In genomic region chr1:165356347-165356746, GRCm38 (mm10) we compare ENCODE assay signal across 21 mouse cellular contexts.
DNase-seq lines count a peak whose midpoint lies in the region; ATAC-seq lines count a peak whose summit lies in the region.
"Had no signal": no experiment of that assay in that cellular context is flagged by ENCODE, and none has a peak within 500 bp of the region (broad histone marks: within the 10 kb centered on the region; RNA-seq: fewer than 3 reads in every experiment).

No protein-coding gene starts in this region.

- peak overlapping the region; percentile 27; the same call in 1 of the 2 replicates for H3K4me2 ChIP-seq in liver, embryonic 11.5 days
- H3K4me2 ChIP-seq in liver, embryonic 15.5 days: 0 out of 2 replicates have a peak overlapping the region, but pooled peaks have one; percentile 0
- H3K4me2 ChIP-seq: embryonic facial prominence, embryonic 15.5 days; forebrain, embryonic 15.5 days; hindbrain, embryonic 12.5 days had no signal

- WGBS in liver, embryonic 11.5 days: 5% methylated on average over 2 of the region's 2 CpGs
- 4% methylated on average over 2 of the region's 2 CpGs for WGBS in liver, embryonic 15.5 days (ENCODE audit: insufficient replicate concordance)
- 7% methylated on average over 2 of the region's 2 CpGs for WGBS in heart, embryonic 10.5 days

- H3K36me3 ChIP-seq in liver, embryonic 11.5 days (ENCODE audit: control insufficient read depth, insufficient read depth, low read length): no peaks in the 10 kb centered on the region
- peaks cover 9% of the 10 kb centered on the region for H3K36me3 ChIP-seq in liver, embryonic 15.5 days (replicated peaks)
- H3K36me3 ChIP-seq in heart, embryonic 10.5 days: peaks cover 7% of the 10 kb centered on the region; the same call in 1 of the 2 replicates
- H3K36me3 ChIP-seq: forebrain, embryonic 15.5 days had no signal

- H3K9me3 ChIP-seq in liver, embryonic 11.5 days (ENCODE audit: control insufficient read depth, low read length): no peaks in the 10 kb centered on the region
- H3K9me3 ChIP-seq in liver, embryonic 15.5 days (replicated peaks): no peaks in the 10 kb centered on the region
- no peaks in the 10 kb centered on the region for H3K9me3 ChIP-seq in heart, embryonic 10.5 days
- H3K9me3 ChIP-seq: embryonic facial prominence, embryonic 15.5 days; forebrain, embryonic 15.5 days; hindbrain, embryonic 12.5 days had no signal

- H3K4me3 ChIP-seq in liver, embryonic 11.5 days (ENCODE audit: low read depth, low read length): no peak overlapping the region
- H3K4me3 ChIP-seq in liver, embryonic 15.5 days (replicated peaks): no peak overlapping the region
- no peak overlapping the region for H3K4me3 ChIP-seq in heart, embryonic 10.5 days
- H3K4me3 ChIP-seq: embryonic facial prominence, embryonic 15.5 days; erythroblast, embryonic 14.5 days; forebrain, embryonic 15.5 days; hindbrain, embryonic 12.5 days had no signal

- H3K27me3 ChIP-seq in liver, embryonic 11.5 days (replicated peaks; ENCODE audit: control insufficient read depth, insufficient read depth, low read length): no peaks in the 10 kb centered on the region
- no peaks in the 10 kb centered on the region for H3K27me3 ChIP-seq in liver, embryonic 15.5 days
- no peaks in the 10 kb centered on the region for H3K27me3 ChIP-seq in heart, embryonic 10.5 days (ENCODE audit: insufficient read depth, poor library complexity, severe bottlenecking)
- H3K27me3 ChIP-seq: embryonic facial prominence, embryonic 15.5 days; forebrain, embryonic 15.5 days; hindbrain, embryonic 12.5 days had no signal

- H3K27ac ChIP-seq in liver, embryonic 11.5 days (ENCODE audit: low read depth, low read length): no peak overlapping the region
- H3K27ac ChIP-seq in liver, embryonic 15.5 days (replicated peaks): no peak overlapping the region
- no peak overlapping the region for H3K27ac ChIP-seq in heart, embryonic 10.5 days
- H3K27ac ChIP-seq: embryonic facial prominence, embryonic 15.5 days; forebrain, embryonic 15.5 days; hindbrain, embryonic 12.5 days had no signal

- H3K9ac ChIP-seq in liver, embryonic 11.5 days (ENCODE audit: low read depth, low read length): no peak overlapping the region
- no peak overlapping the region for H3K9ac ChIP-seq in liver, embryonic 15.5 days
- H3K9ac ChIP-seq: embryonic facial prominence, embryonic 15.5 days; forebrain, embryonic 15.5 days; hindbrain, embryonic 12.5 days had no signal

- ATAC-seq in liver, embryonic 11.5 days (replicated peaks; ENCODE audit: low FRiP score): peak; percentile 77
- peak; percentile 73 for ATAC-seq in liver, embryonic 15.5 days (ENCODE audit: insufficient read depth)
- ATAC-seq: forebrain, embryonic 15.5 days; hindbrain, embryonic 16.5 days; inflammation-experienced regulatory T-cells, adult 6 months had no signal

- DNase-seq in 416B (ENCODE audit: low read depth): peak; percentile 90
- DNase-seq in c-Kit-positive CD71-positive TER-119-positive erythroid progenitor cells, embryonic 14.5 days (ENCODE audit: low spot score): peak; percentile 35
- no peak for DNase-seq in liver, embryonic 11.5 days (ENCODE audit: low spot score)
- no peak for DNase-seq in heart, embryonic 10.5 days (ENCODE audit: low spot score)
- no peak for DNase-seq in urinary bladder, postnatal 36 days (ENCODE audit: low spot score in 2 of 2)
- DNase-seq in thymus, postnatal 36 days: no peak
- no peak for DNase-seq in adipocyte (ENCODE audit: low spot score)
- DNase-seq: adrenal gland, postnatal 14 days; cerebellum, adult 9-10 months; cerebellum, postnatal 36 days; gastrocnemius, postnatal 36 days; heart, adult 11 months; heart, postnatal 10 days; heart, postnatal 4 days had no signal

- peaks cover 6% of the 10 kb centered on the region for H3K4me1 ChIP-seq in liver, embryonic 11.5 days (replicated peaks; ENCODE audit: control insufficient read depth, insufficient read depth, low read length)
- H3K4me1 ChIP-seq in liver, embryonic 15.5 days (replicated peaks): peaks cover 8% of the 10 kb centered on the region
- H3K4me1 ChIP-seq in heart, embryonic 10.5 days: 0 out of 2 replicates have a peak, but pooled peaks cover 3% of the 10 kb centered on the region
- H3K4me1 ChIP-seq: embryonic facial prominence, embryonic 15.5 days; forebrain, embryonic 15.5 days; hindbrain, embryonic 12.5 days had no signal

Comparison
In these comparisons a context has a peak if more than half of its experiments do, and no peak if none do; other contexts are left out.
1. DNase-seq: peak in 416B (single experiment) and c-Kit-positive CD71-positive TER-119-positive erythroid progenitor cells, embryonic 14.5 days (single experiment); none in liver, embryonic 11.5 days (single experiment), heart, embryonic 10.5 days (single experiment), urinary bladder, postnatal 36 days (0 of 2), thymus, postnatal 36 days (0 of 2) and adipocyte (single experiment).